Mouse (Mus musculus): ENCODE data around the gene Rnaseh2b.

Gene Rnaseh2b

DNA sequence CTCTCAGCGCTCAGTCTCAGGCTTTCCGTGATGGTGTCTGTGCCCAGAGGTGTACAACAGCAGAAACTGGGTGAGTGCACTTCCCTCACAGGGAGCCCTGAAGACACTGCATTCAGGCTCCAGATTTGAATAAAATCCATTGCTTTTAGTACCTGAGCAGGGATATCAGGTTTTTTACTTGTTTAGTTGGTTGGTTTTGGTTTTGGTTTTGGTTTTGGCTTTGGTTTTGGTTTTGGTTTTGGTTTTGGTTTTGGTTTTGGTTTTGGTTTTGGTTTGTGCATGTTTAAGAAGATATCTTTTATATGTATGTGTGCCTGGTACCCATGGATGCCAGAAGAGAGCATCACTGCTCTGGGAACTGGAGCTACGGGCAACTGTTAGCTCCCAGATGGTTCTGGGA, 58.5 kb downstream of the Rnaseh2b start:
- H3K27me3 ChIP-seq (ENCODE audit: insufficient read depth, low read length), result no peaks in the 10 kb centered on the region
- TF ChIP-seq POU5F1 (IDR thresholded peaks at IDR 0.05; ENCODE audit: borderline replicate concordance, low read length) (no peak), CTCF (conservative IDR thresholded peaks at IDR 0.05; ENCODE audit: low read length) (no peak), NANOG (IDR thresholded peaks at IDR 0.05; ENCODE audit: borderline replicate concordance, low read length) (no peak)
- 0 out of 2 replicates have a peak overlapping the region, but pooled peaks have one; percentile 8 for H3K4me3 ChIP-seq (replicated peaks; ENCODE audit: low read length)
- H3K36me3 ChIP-seq (ENCODE audit: insufficient read depth, low read length), result peaks cover 71% of the 10 kb centered on the region
- peaks cover 45% of the 10 kb centered on the region for H3K4me1 ChIP-seq (replicated peaks; ENCODE audit: low read depth, low read length)
- H3K9me3 ChIP-seq (ENCODE audit: low read length), result no peaks in the 10 kb centered on the region

- H3K4me1 ChIP-seq (replicated peaks; ENCODE audit: low read depth, low read length), result peaks cover 40% of the 10 kb centered on the region
- no peaks in the 10 kb centered on the region for H3K27me3 ChIP-seq (ENCODE audit: insufficient read depth, low read length)
- peaks cover 54% of the 10 kb centered on the region for H3K36me3 ChIP-seq (ENCODE audit: insufficient read depth, low read length)
- no peaks in the 10 kb centered on the region for H3K9me3 ChIP-seq (ENCODE audit: low read length)
- TF ChIP-seq CTCF (conservative IDR thresholded peaks at IDR 0.05; ENCODE audit: low read length) (no peak), POU5F1 (IDR thresholded peaks at IDR 0.05; ENCODE audit: borderline replicate concordance, low read length) (no peak), NANOG (IDR thresholded peaks at IDR 0.05; ENCODE audit: borderline replicate concordance, low read length) (no peak)
- no peak overlapping the region for H3K4me3 ChIP-seq (replicated peaks; ENCODE audit: low read length)
Measured at GRCm38 (mm10) chr14:62353372-62353771, 61.0 kb downstream of the Rnaseh2b start.

DNA sequence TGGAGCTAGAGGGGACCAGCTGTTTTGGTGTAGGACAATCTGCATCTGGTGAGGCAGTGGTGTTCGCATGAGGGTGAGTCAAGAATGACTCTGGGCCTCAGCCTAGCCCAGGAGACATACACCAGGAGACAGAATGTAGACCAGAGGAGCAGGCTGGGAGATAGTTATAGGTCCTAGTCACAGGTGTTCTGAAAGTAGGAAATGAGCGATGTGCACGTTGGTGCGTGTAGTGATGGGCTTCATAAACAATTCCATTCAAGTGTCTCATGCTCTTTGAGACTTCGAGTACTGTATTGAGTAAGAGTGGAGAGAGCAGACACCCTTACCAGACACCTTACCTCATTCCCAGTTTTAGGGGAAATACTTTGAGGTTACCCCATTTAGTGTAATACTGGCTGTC, 61.4 kb downstream of the Rnaseh2b start:
- peaks cover 40% of the 10 kb centered on the region for H3K4me1 ChIP-seq (replicated peaks; ENCODE audit: low read depth, low read length)
- H3K4me3 ChIP-seq (replicated peaks; ENCODE audit: low read length), result no peak overlapping the region
- no peak for TF ChIP-seq NANOG (IDR thresholded peaks at IDR 0.05; ENCODE audit: borderline replicate concordance, low read length)
- no peak for TF ChIP-seq POU5F1 (IDR thresholded peaks at IDR 0.05; ENCODE audit: borderline replicate concordance, low read length)
- no peak for TF ChIP-seq CTCF (conservative IDR thresholded peaks at IDR 0.05; ENCODE audit: low read length)
- H3K27me3 ChIP-seq (ENCODE audit: insufficient read depth, low read length), result no peaks in the 10 kb centered on the region
- peaks cover 55% of the 10 kb centered on the region for H3K36me3 ChIP-seq (ENCODE audit: insufficient read depth, low read length)
- H3K9me3 ChIP-seq (ENCODE audit: low read length), result no peaks in the 10 kb centered on the region

GRCm38 (mm10) chr14:62355201-62355600, 62.8 kb downstream of the Rnaseh2b start:
- Histone ChIP-seq H3K4me1 (replicated peaks; ENCODE audit: low read depth, low read length) (peaks cover 26% of the 10 kb centered on the region), H3K9me3 (ENCODE audit: low read length) (no peaks in the 10 kb centered on the region), H3K4me3 (replicated peaks; ENCODE audit: low read length) (no peak overlapping the region), H3K27me3 (ENCODE audit: insufficient read depth, low read length) (no peaks in the 10 kb centered on the region), H3K36me3 (ENCODE audit: insufficient read depth, low read length) (peaks cover 53% of the 10 kb centered on the region)
- TF ChIP-seq NANOG (IDR thresholded peaks at IDR 0.05; ENCODE audit: borderline replicate concordance, low read length), result no peak
- TF ChIP-seq CTCF (conservative IDR thresholded peaks at IDR 0.05; ENCODE audit: low read length), result no peak
- no peak for TF ChIP-seq POU5F1 (IDR thresholded peaks at IDR 0.05; ENCODE audit: borderline replicate concordance, low read length)

GRCm38 (mm10) chr14:62361263-62361980, 69.0 kb downstream of the Rnaseh2b start:
- H3K4me1 ChIP-seq (replicated peaks; ENCODE audit: low read depth, low read length), result no peaks in the 10 kb centered on the region
- TF ChIP-seq POU5F1 (IDR thresholded peaks at IDR 0.05; ENCODE audit: borderline replicate concordance, low read length) (no peak), CTCF (conservative IDR thresholded peaks at IDR 0.05; ENCODE audit: low read length) (no peak), NANOG (IDR thresholded peaks at IDR 0.05; ENCODE audit: borderline replicate concordance, low read length) (no peak)
- no peaks in the 10 kb centered on the region for H3K27me3 ChIP-seq (ENCODE audit: insufficient read depth, low read length)
- no peaks in the 10 kb centered on the region for H3K9me3 ChIP-seq (ENCODE audit: low read length)
- H3K36me3 ChIP-seq (ENCODE audit: insufficient read depth, low read length), result peaks cover 78% of the 10 kb centered on the region
- H3K4me3 ChIP-seq (replicated peaks; ENCODE audit: low read length), result no peak overlapping the region

DNA sequence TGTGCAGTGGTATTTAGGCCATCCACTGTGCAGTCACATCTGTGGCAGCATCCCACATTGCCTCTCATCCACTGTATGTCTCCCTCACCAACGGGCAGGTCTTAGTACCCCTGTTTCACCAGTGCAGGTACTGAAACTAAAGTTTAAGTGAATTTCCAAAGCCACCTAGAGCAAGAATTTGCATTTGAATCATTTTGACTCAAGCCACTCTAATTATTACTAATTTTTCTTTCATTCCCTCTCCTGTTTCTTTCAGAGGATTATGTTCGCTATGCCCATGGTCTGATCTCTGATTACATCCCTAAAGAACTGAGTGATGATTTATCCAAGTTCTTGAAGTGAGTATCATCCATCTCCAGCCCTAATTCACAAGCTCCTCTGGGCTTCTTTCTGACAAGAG, 71.4 kb downstream of the Rnaseh2b start:
- Histone ChIP-seq H3K27me3 (ENCODE audit: insufficient read depth, low read length) (no peaks in the 10 kb centered on the region), H3K4me1 (replicated peaks; ENCODE audit: low read depth, low read length) (no peaks in the 10 kb centered on the region), H3K36me3 (ENCODE audit: insufficient read depth, low read length) (peaks cover 94% of the 10 kb centered on the region), H3K4me3 (replicated peaks; ENCODE audit: low read length) (no peak overlapping the region), H3K9me3 (ENCODE audit: low read length) (no peaks in the 10 kb centered on the region)
- TF ChIP-seq POU5F1 (IDR thresholded peaks at IDR 0.05; ENCODE audit: borderline replicate concordance, low read length), result no peak

GRCm38 (mm10) chr14:62370819-62371218, 78.4 kb downstream of the Rnaseh2b start:
- peaks cover 72% of the 10 kb centered on the region for H3K36me3 ChIP-seq (ENCODE audit: insufficient read depth, low read length)
- H3K9me3 ChIP-seq (ENCODE audit: low read length), result no peaks in the 10 kb centered on the region
- no peak overlapping the region for H3K4me3 ChIP-seq (replicated peaks; ENCODE audit: low read length)
- H3K27me3 ChIP-seq (ENCODE audit: insufficient read depth, low read length), result no peaks in the 10 kb centered on the region
- no peak for TF ChIP-seq POU5F1 (IDR thresholded peaks at IDR 0.05; ENCODE audit: borderline replicate concordance, low read length)
- TF ChIP-seq NANOG (IDR thresholded peaks at IDR 0.05; ENCODE audit: borderline replicate concordance, low read length), result no peak
- TF ChIP-seq CTCF (conservative IDR thresholded peaks at IDR 0.05; ENCODE audit: low read length), result no peak
- no peaks in the 10 kb centered on the region for H3K4me1 ChIP-seq (replicated peaks; ENCODE audit: low read depth, low read length)

- H3K27me3 ChIP-seq (ENCODE audit: insufficient read depth, low read length), result no peaks in the 10 kb centered on the region
- H3K9me3 ChIP-seq (ENCODE audit: low read length), result no peaks in the 10 kb centered on the region
- peaks cover 61% of the 10 kb centered on the region for H3K36me3 ChIP-seq (ENCODE audit: insufficient read depth, low read length)
- H3K4me1 ChIP-seq (replicated peaks; ENCODE audit: low read depth, low read length), result no peaks in the 10 kb centered on the region
- TF ChIP-seq POU5F1 (IDR thresholded peaks at IDR 0.05; ENCODE audit: borderline replicate concordance, low read length) (no peak), NANOG (IDR thresholded peaks at IDR 0.05; ENCODE audit: borderline replicate concordance, low read length) (no peak), CTCF (conservative IDR thresholded peaks at IDR 0.05; ENCODE audit: low read length) (no peak)
- H3K4me3 ChIP-seq (replicated peaks; ENCODE audit: low read length), result no peak overlapping the region
Measured at GRCm38 (mm10) chr14:62374001-62374400, 81.6 kb downstream of the Rnaseh2b start.

DNA sequence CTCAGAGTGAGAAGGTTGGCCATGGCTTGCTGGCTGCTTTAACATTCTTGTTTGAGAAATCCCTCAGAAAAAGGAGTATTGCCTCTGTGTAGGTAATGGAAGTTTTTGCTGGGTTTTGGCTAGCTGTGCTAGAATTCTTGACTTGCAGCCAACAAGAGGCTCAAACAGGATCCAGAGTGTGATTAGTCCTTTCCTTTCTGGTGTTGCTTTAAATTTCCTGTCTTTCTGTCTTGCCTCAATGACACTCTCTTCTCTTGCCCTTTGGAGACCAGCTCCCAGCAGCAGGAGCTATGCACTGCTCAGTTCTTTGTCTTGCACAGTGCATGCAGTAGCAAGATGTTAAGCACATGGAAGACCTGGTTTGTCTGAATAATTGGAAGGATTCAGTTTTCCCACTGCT, 83.3 kb downstream of the Rnaseh2b start:
- TF ChIP-seq CTCF (conservative IDR thresholded peaks at IDR 0.05; ENCODE audit: low read length), result no peak
- TF ChIP-seq POU5F1 (IDR thresholded peaks at IDR 0.05; ENCODE audit: borderline replicate concordance, low read length), result no peak
- TF ChIP-seq NANOG (IDR thresholded peaks at IDR 0.05; ENCODE audit: borderline replicate concordance, low read length), result no peak
- H3K9me3 ChIP-seq (ENCODE audit: low read length), result no peaks in the 10 kb centered on the region
- H3K4me1 ChIP-seq (replicated peaks; ENCODE audit: low read depth, low read length), result peaks cover 16% of the 10 kb centered on the region
- H3K4me3 ChIP-seq (replicated peaks; ENCODE audit: low read length), result no peak overlapping the region
- no peaks in the 10 kb centered on the region for H3K27me3 ChIP-seq (ENCODE audit: insufficient read depth, low read length)
- peaks cover 44% of the 10 kb centered on the region for H3K36me3 ChIP-seq (ENCODE audit: insufficient read depth, low read length)

Data from E14TG2a.4 (cell line).